Mouse (Mus musculus) brain, embryonic 14.5 days (tissue): ENCODE data around the gene B3gnt2. TPM values are rescaled to one million over a fixed set of nuclear protein-coding genes. Genes with fewer than 3 reads are reported as not detected.

Experiments used
- DNase-seq: peaks from one replicate; pipeline ENCODE4 v3.0.0-alpha.2; 2011; ENCODE audit warnings: low read depth
- CTCF ChIP-seq: fragments of 200-500 bp; IDR thresholded peaks from 2 replicates; pipeline ENCODE4 v1.5.1; 2012; ENCODE audit warnings: inconsistent platforms, mild to moderate bottlenecking, moderate library complexity, borderline replicate concordance; ENCODE audit not compliant: insufficient read depth, insufficient read length; ENCODE audit errors: extremely low read depth
- POLR2A ChIP-seq: fragments of 200-500 bp; IDR thresholded peaks from 2 replicates; pipeline ENCODE4 v1.6.1; 2012; ENCODE audit warnings: mild to moderate bottlenecking, inconsistent platforms, borderline replicate concordance; ENCODE audit not compliant: poor library complexity, insufficient read depth, insufficient read length, severe bottlenecking; ENCODE audit errors: extremely low read depth
- polyA plus RNA-seq: library from polyadenylated mRNA; depleted of rRNA; stranded (reverse); fragments of >200 nt; gene quantifications from 2 replicates; pipeline ENCODE4 v1.2.3, GENCODE M21; 2012

The B3gnt2 gene
- polyA plus RNA-seq, 1 experiment, result 2.3 TPM

- TF ChIP-seq CTCF (no peak), POLR2A (no peak)
- DNase-seq, result no peak
Measured at GRCm38 (mm10) chr11:22793176-22793880, 67.4 kb downstream of the B3gnt2 start.

GRCm38 (mm10) chr11:22792149-22792548, 68.6 kb downstream of the B3gnt2 start:
- no peak for DNase-seq
- no peak for TF ChIP-seq CTCF
- no peak for TF ChIP-seq POLR2A

GRCm38 (mm10) chr11:22791726-22792125, 69.0 kb downstream of the B3gnt2 start:
- TF ChIP-seq CTCF (no peak), POLR2A (no peak)
- DNase-seq, result no peak

- no peak for DNase-seq
- TF ChIP-seq POLR2A, result no peak
- no peak for TF ChIP-seq CTCF
Measured at GRCm38 (mm10) chr11:22787833-22788232, 72.9 kb downstream of the B3gnt2 start.

GRCm38 (mm10) chr11:22784477-22784876, 76.3 kb downstream of the B3gnt2 start:
- TF ChIP-seq POLR2A, result no peak
- no peak for TF ChIP-seq CTCF
- DNase-seq, result no peak

GRCm38 (mm10) chr11:22782705-22783124, 78.0 kb downstream of the B3gnt2 start:
- no peak for DNase-seq

GRCm38 (mm10) chr11:22781190-22781589, 79.6 kb downstream of the B3gnt2 start:
- DNase-seq, result no peak
- no peak for TF ChIP-seq POLR2A
- TF ChIP-seq CTCF, result no peak

More at GRCm38 (mm10) chr11:22782705-22783124, 78.0 kb downstream of the B3gnt2 start:
- TF ChIP-seq POLR2A (no peak), CTCF (no peak)

- no peak for TF ChIP-seq CTCF
- no peak for DNase-seq
Measured at GRCm38 (mm10) chr11:22780761-22781160, 80.0 kb downstream of the B3gnt2 start.

GRCm38 (mm10) chr11:22779821-22780551, 80.8 kb downstream of the B3gnt2 start:
- no peak for TF ChIP-seq POLR2A
- TF ChIP-seq CTCF, result no peak

GRCm38 (mm10) chr11:22778596-22778995, 82.2 kb downstream of the B3gnt2 start:
- TF ChIP-seq POLR2A (no peak), CTCF (no peak)
- no peak for DNase-seq

More at GRCm38 (mm10) chr11:22779821-22780551, 80.8 kb downstream of the B3gnt2 start:
- DNase-seq, result no peak

GRCm38 (mm10) chr11:22777531-22777930, 83.2 kb downstream of the B3gnt2 start:
- TF ChIP-seq CTCF (peak; percentile 15; the same call in 1 of the 2 replicates), POLR2A (no peak)
- DNase-seq, result no peak

GRCm38 (mm10) chr11:22774821-22775220, 85.9 kb downstream of the B3gnt2 start:
- TF ChIP-seq POLR2A (no peak), CTCF (no peak)
- DNase-seq, result no peak

GRCm38 (mm10) chr11:22766238-22766637, 94.5 kb downstream of the B3gnt2 start:
- no peak for DNase-seq
- no peak for TF ChIP-seq CTCF
- TF ChIP-seq POLR2A, result no peak
